Mouse (Mus musculus) stomach, embryonic 15.5 days (tissue): ENCODE measurements at regions not wholly inside any gene's neighbourhood (a gene's known extent, or its start where the extent isn't known, plus 50 kb on each side); places are given as distances from the start of the nearest gene placed in this dataset.
"Not testable (repeated sequence)": the region's sequence is repeated elsewhere in the genome, so short reads cannot be mapped to it uniquely, and the experiment has no call there.

Experiments
- ATAC-seq: fragments of 200-750 bp; cut with Nextera tagmentation; 2 replicates; pipeline ENCODE4 v1.8.0; 2017; ENCODE audit warnings: low read depth, moderate number of reproducible peaks, moderate TSS enrichment; ENCODE audit not compliant: insufficient read depth, low FRiP score
- H3K27ac ChIP-seq: fragments of 300-500 bp; sonication (generic); 2 replicates; pipeline ENCODE4 v1.5.1; 2015; ENCODE audit warnings: mild to moderate bottlenecking, inconsistent platforms
- H3K27me3 ChIP-seq: fragments of 300-500 bp; sonication (generic); replicated peaks from 2 replicates; pipeline ENCODE4 v1.6.1; 2015; ENCODE audit warnings: inconsistent platforms
- H3K36me3 ChIP-seq: fragments of 300-500 bp; sonication (generic); 2 replicates; pipeline ENCODE4 v1.6.1; 2015; ENCODE audit warnings: inconsistent platforms
- H3K4me1 ChIP-seq: fragments of 300-500 bp; sonication (generic); 2 replicates; pipeline ENCODE4 v1.6.1; 2015; ENCODE audit warnings: inconsistent platforms
- H3K4me2 ChIP-seq: fragments of 300-500 bp; sonication (generic); 2 replicates; pipeline ENCODE4 v1.6.1; 2015; ENCODE audit warnings: mild to moderate bottlenecking, inconsistent platforms
- H3K4me3 ChIP-seq: fragments of 300-500 bp; sonication (generic); replicated peaks from 2 replicates; pipeline ENCODE4 v1.5.1; 2015; ENCODE audit warnings: inconsistent platforms
- H3K9ac ChIP-seq: fragments of 300-500 bp; sonication (generic); 2 replicates; pipeline ENCODE4 v1.6.1; 2015; ENCODE audit warnings: inconsistent platforms
- H3K9me3 ChIP-seq: fragments of 300-500 bp; sonication (generic); 2 replicates; pipeline ENCODE4 v1.6.1; 2016; ENCODE audit warnings: inconsistent platforms
- WGBS: fragments of 180-500 bp; shearing (Covaris S2); methylation state at CpG from one replicate; pipeline ENCODE4 v1.1.7; 2015; 5-methylcytosine and 5-hydroxymethylcytosine counted together

- not testable (repeated sequence) for H3K27ac ChIP-seq
Observed at GRCm38 (mm10) chr12:20928966-20929365, 61.3 kb upstream of the Asap2 start.

More at GRCm38 (mm10) chr12:20928966-20929365, 61.3 kb upstream of the Asap2 start:
- H3K9ac ChIP-seq, H3K4me2 ChIP-seq, H3K9me3 ChIP-seq, ATAC-seq, H3K36me3 ChIP-seq, H3K4me3 ChIP-seq, H3K4me1 ChIP-seq, H3K27me3 ChIP-seq: not testable (repeated sequence)
- WGBS = 31% methylated on average over 3 of the region's 3 CpGs
